Mouse (Mus musculus) E14TG2a.4 (cell line): Measurements from ENCODE around the gene Socs7.

ENCODE experiments used
- CTCF ChIP-seq: conservative IDR thresholded peaks from 2 replicates; pipeline ENCODE4 v1.5.1; 2014; ENCODE audit warnings: low read length
- POU5F1 ChIP-seq: IDR thresholded peaks from 2 replicates; pipeline ENCODE4 v1.6.1; 2014; ENCODE audit warnings: low read length, borderline replicate concordance

DNA sequence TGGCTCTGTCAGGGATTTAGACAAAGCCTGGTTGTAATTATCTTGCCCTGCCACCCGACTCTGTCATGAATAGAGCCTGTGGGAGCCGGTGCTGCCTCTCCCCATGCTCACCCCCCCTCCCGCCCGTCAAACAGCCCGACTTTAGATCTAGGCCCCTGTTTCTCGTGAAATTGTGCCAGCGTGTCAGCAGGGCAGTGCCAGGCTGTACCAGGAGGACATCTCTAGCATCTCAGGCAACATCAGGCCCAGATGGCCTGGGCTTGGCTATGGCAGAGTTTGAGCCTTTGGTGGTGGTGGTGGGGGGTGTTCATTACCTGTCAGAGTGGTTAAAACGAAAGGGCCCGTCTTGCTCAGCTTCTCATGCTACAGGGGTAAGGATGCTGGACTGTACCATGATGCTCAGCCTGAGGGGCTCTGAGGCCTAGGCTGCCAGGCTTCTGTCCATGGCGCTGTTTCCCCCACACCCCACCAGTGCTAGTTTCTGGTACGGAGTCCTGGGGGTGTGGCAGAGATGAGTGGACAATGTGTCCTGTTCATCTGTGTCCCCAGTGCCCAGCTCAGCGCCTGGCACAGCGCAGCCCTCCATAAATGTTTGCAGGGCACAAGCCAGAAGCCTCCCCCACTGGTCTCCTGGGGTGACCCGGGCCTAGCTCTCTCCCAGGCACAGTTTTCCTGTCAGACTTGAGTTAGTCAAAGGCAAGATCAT is 56.6 kb downstream of the Socs7 start:
- TF ChIP-seq CTCF (no peak), POU5F1 (no peak)
